Mouse (Mus musculus): ENCODE data around the gene Capns2.

- TF ChIP-seq ZNF384 (IDR thresholded peaks at IDR 0.05; ENCODE audit: low read depth, low read length) (no peak), CHD2 (IDR thresholded peaks at IDR 0.05; ENCODE audit: low read depth, low read length) (no peak)
These were observed 36.8 kb downstream of the Capns2 start for GRCm38 (mm10) chr8:92938056-92938455.

Data from ES-E14 (cell line).